Mouse (Mus musculus): ENCODE results near the gene Cracr2b. TPM values are rescaled to one million over a fixed set of nuclear protein-coding genes. Genes with fewer than 3 reads are reported as not detected.
A peak's percentile ranks its signal among the peaks of the same experiment; 100 is the strongest.

Gene Cracr2b
- polyA plus RNA-seq, 1 experiment from 2014 or later = 4.1 TPM

DNA sequence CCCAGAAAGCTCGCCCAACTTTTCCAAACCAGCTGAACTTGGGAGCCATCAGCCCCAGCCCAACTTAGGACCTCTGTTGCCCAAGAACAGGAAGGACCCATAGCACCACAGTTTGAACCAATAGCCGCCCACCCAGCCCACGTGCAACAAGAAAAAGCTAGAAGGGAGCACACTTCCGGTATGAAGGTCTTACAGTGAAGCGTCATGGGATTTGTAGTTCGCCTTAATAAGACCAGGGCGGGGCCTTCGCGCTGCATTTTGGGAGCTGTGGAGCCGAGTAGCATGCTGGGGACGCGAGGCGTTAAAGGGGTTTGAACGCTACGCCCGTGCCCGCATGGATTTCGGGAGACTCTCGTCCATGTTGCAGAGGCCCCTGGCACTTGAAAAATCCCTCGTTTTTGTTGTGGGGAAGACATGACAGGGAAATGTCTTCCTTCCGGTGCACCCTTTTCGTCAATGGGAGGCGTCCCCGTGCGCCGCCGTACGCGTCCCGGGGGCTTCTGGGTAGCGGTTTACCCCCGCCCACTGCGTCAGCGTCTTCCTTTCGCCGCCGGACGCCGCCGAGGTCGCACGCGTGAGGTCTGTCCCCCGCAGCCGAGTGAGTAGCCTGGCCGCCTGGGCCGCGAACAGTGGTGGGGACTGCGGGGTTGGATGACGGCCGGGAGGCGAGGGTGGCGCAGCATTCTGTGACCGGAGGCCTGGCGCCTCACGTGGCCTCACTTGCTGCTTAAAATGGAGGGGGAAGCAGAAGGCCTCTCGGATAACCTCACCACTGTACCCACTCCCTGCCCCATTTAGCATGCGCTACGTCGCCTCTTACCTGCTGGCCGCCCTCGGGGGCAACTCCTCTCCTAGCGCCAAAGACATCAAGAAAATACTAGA, 13.5 kb upstream of the Cracr2b start, which contains the start of gene Rplp2:
Gene Rplp2 (plus strand): TSS at position 261 of the 882 bp plus-strand sequence.
- WGBS = under 1% methylated on average over 63 of the region's 63 CpGs
- H3K4me3 ChIP-seq = peak within 1 kb of the TSS; percentile 83

DNA sequence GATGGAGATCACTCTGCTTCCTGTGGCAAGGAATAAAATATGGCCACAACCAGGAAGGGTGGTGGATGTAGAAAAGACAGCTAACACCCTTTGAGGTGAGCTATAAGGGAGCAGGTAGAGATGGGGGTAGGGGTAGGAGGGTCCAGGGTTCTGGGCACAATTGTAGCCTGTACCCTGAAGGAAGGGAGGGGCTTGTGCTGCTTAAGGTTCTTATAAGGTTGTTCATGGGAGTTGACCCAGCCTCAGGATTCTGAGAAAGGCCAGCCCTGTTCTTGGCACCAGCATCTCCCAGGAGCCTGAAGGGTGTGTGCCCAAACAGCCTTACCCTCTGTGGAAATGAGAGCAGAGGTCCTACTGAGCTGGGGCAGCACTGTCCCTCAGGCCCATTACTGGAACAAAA, 9.0 kb upstream of the Cracr2b start:
- Histone ChIP-seq H3K4me3 (no peak overlapping the region), H3K4me1 (peaks cover 45% of the 10 kb centered on the region), H3K27me3 (ENCODE audit: low read depth, poor library complexity, severe bottlenecking) (peaks cover 9% of the 10 kb centered on the region), H3K9me3 (replicated peaks) (no peaks in the 10 kb centered on the region), H3K27ac (replicated peaks) (no peak overlapping the region), H3K36me3 (peaks cover 43% of the 10 kb centered on the region)
- no peak for DNase-seq (ENCODE audit: low spot score)

More for the DNA sequence above, 13.5 kb upstream of the Cracr2b start, which contains the start of gene Rplp2:
- H3K27ac ChIP-seq (replicated peaks) = peak within 1 kb of the TSS; percentile 94
- no peaks in the 10 kb centered on the region for H3K9me3 ChIP-seq (replicated peaks)
- DNase-seq (ENCODE audit: low spot score) = peak; percentile 95
- peaks cover 48% of the 10 kb centered on the region for H3K4me1 ChIP-seq
- H3K36me3 ChIP-seq = peaks cover 44% of the 10 kb centered on the region
- H3K27me3 ChIP-seq (ENCODE audit: low read depth, poor library complexity, severe bottlenecking) = no peaks in the 10 kb centered on the region

DNA sequence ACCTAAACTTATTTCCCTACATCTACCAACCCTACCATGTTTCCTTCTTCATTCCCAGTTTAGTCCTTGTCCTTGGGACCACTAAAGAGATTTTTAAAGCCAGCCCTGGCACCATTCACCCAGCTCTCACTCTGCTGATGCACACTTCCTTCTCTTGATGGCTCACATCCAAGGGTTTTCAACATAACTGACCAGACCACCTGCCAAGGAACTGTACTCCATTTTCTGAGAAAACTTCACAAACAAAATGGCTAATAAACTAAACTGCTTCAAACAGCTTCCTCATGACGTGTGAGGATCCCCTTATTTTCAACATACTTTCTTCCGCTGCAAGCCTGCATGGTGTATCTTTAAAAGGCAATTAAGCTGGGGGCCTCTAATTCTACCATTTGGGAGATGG, 7.3 kb upstream of the Cracr2b start:
- Histone ChIP-seq H3K36me3 (peaks cover 39% of the 10 kb centered on the region), H3K9me3 (replicated peaks) (no peaks in the 10 kb centered on the region), H3K27ac (replicated peaks) (no peak overlapping the region), H3K27me3 (ENCODE audit: low read depth, poor library complexity, severe bottlenecking) (peaks cover 19% of the 10 kb centered on the region), H3K4me3 (no peak overlapping the region), H3K4me1 (peaks cover 41% of the 10 kb centered on the region)
- 86% methylated on average over 2 of the region's 2 CpGs for WGBS
- DNase-seq (ENCODE audit: low spot score) = no peak

DNA sequence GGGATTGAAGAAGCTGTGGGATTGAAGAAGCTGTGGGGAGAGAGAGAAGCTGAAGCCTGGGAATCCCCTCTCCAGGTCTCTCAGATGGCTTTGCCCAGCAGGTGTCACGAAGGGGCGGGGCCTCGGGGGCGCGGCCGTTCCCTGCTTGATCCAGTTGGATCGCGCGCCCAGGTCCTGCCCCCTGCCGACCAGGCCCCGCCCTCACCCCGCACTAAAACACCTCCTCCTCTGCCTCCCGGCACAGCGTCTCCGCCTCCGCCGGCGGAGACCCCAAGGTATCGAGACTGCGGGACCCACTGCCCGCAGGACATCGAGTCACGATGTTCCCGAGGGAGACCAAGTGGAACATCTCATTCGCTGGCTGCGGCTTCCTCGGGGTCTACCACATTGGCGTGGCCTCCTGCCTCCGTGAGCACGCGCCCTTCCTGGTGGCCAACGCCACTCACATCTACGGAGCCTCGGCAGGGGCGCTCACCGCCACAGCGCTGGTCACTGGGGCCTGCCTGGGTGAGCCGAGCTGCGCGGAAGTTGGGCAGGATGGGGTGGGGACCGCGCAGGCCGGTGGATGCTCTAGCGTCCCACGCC, 5.8 kb upstream of the Cracr2b start, which contains the start of gene Pnpla2:
Gene Pnpla2 (plus strand): TSS at position 232 of the 585 bp plus-strand sequence.
- peaks cover 36% of the 10 kb centered on the region for H3K36me3 ChIP-seq
- peak within 1 kb of the TSS; percentile 76 for H3K4me3 ChIP-seq
- DNase-seq (ENCODE audit: low spot score) = peak; percentile 90
- peaks cover 32% of the 10 kb centered on the region for H3K27me3 ChIP-seq (ENCODE audit: low read depth, poor library complexity, severe bottlenecking)
- H3K4me1 ChIP-seq = peaks cover 33% of the 10 kb centered on the region
- no peaks in the 10 kb centered on the region for H3K9me3 ChIP-seq (replicated peaks)
- peak within 1 kb of the TSS; percentile 82 for H3K27ac ChIP-seq (replicated peaks)
- under 1% methylated on average over 45 of the region's 45 CpGs for WGBS

DNA sequence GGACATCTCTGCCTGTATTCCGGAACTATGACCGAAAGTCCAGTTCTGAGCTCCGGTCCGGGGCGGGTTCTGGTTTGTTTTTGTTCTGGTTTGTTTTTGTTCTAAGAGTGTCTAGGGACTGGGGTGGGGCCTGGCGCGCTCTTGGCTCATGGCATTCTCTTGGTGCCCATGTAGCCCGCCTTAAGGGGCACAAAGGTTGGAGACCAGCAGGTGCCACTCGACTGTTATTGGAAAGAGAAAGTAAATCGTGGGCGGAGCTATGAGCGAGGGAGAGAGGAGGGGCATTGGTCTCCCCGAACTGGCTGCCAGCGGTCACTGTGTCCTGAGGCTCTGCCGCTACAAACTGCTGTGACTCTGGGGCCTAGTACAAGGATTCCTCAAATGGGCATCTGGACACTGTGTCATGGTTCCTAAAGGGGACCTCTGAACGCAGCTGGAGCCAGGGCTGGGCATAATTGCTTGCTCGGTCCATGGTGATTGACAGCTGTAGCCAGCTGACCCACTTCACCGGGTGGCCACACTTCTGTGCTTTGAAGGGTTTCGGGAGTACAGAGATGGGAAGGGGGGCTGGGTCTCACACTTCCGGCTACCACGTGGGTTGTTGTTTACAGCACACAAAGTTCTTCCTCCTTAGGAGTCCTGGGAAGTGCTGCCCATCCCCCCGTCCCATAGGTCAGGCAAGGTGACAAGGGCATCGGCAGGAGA, 5.1 kb upstream of the Cracr2b start:
- peak overlapping the region; percentile 82 for H3K27ac ChIP-seq (replicated peaks)
- no peaks in the 10 kb centered on the region for H3K9me3 ChIP-seq (replicated peaks)
- peaks cover 39% of the 10 kb centered on the region for H3K27me3 ChIP-seq (ENCODE audit: low read depth, poor library complexity, severe bottlenecking)
- peaks cover 29% of the 10 kb centered on the region for H3K36me3 ChIP-seq
- 1% methylated on average over 23 of the region's 23 CpGs for WGBS
- H3K4me3 ChIP-seq = peak overlapping the region; percentile 76
- peak; percentile 57 for DNase-seq (ENCODE audit: low spot score)
- peaks cover 32% of the 10 kb centered on the region for H3K4me1 ChIP-seq

DNA sequence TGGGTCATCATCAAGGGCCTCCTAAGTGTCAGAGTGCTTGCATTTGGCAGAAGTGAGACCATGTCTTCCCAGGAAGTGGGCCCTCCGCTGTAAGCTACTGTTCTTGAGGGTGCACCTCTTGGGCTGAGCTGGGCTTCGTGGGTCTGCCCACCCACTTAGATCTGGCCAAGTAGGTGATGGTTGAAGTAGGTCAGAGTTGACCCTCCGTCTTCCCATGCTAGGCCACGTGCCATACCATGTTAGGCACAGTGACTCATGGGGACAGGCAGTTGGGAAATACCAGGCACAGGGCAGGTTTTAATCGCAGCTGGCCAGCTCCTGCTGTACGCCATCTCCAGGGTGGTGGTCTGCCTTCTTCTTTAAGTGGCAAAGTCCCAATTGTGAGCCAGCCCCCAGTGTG, 4.2 kb upstream of the Cracr2b start:
- peaks cover 36% of the 10 kb centered on the region for H3K4me1 ChIP-seq

DNA sequence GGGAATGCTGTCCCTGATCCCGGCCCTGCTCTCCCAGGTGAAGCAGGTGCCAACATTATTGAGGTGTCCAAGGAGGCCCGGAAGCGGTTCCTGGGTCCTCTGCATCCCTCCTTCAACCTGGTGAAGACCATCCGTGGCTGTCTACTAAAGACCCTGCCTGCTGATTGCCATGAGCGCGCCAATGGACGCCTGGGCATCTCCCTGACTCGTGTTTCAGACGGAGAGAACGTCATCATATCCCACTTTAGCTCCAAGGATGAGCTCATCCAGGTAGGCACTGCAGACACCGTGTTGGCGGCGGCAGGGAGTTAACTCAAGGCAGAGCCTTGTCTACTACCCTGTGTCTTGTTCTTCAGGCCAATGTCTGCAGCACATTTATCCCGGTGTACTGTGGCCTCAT, 3.7 kb upstream of the Cracr2b start:
- no peaks in the 10 kb centered on the region for H3K9me3 ChIP-seq (replicated peaks)
- no peak overlapping the region for H3K27ac ChIP-seq (replicated peaks)
- peaks cover 41% of the 10 kb centered on the region for H3K4me1 ChIP-seq
- no peak overlapping the region for H3K4me3 ChIP-seq
- 95% methylated on average over 14 of the region's 14 CpGs for WGBS
- H3K36me3 ChIP-seq = peaks cover 14% of the 10 kb centered on the region
- DNase-seq (ENCODE audit: low spot score) = no peak
- peaks cover 54% of the 10 kb centered on the region for H3K27me3 ChIP-seq (ENCODE audit: low read depth, poor library complexity, severe bottlenecking)

More for the DNA sequence above, 4.2 kb upstream of the Cracr2b start:
- Histone ChIP-seq H3K27ac (replicated peaks) (no peak overlapping the region), H3K27me3 (ENCODE audit: low read depth, poor library complexity, severe bottlenecking) (peaks cover 49% of the 10 kb centered on the region), H3K9me3 (replicated peaks) (no peaks in the 10 kb centered on the region), H3K4me3 (peak overlapping the region; percentile 76; the same call in 1 of the 2 replicates), H3K36me3 (peaks cover 19% of the 10 kb centered on the region)
- no peak for DNase-seq (ENCODE audit: low spot score)
- WGBS = 95% methylated on average over 6 of the region's 6 CpGs

DNA sequence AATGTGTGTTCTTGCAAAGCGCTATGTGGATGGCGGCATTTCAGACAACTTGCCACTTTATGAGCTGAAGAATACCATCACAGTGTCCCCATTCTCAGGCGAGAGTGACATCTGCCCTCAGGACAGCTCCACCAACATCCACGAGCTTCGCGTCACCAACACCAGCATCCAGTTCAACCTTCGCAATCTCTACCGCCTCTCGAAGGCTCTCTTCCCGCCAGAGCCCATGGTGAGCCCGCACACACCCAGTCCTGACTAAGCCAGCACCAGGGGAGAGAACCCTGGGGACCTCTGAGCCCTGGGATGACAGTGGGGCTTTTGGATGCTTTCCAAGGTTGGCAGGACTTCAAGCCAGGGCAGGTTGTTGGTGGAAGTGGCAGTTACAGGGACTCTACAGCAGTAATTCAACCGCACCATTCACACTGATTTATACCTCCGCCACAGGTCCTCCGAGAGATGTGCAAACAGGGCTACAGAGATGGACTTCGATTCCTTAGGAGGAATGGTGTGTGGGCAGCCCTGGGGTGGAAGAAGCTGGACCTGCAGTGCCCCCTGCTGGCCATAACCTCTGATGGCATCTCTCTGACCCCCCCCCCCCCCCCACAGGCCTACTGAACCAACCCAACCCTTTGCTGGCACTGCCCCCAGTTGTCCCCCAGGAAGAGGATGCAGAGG, 2.8 kb upstream of the Cracr2b start:
- Histone ChIP-seq H3K36me3 (peaks cover 12% of the 10 kb centered on the region), H3K4me3 (no peak overlapping the region), H3K9me3 (replicated peaks) (no peaks in the 10 kb centered on the region), H3K27me3 (ENCODE audit: low read depth, poor library complexity, severe bottlenecking) (peaks cover 63% of the 10 kb centered on the region), H3K4me1 (peaks cover 44% of the 10 kb centered on the region), H3K27ac (replicated peaks) (no peak overlapping the region)
- DNase-seq (ENCODE audit: low spot score) = peak; percentile 55
- WGBS = 80% methylated on average over 15 of the region's 15 CpGs

DNA sequence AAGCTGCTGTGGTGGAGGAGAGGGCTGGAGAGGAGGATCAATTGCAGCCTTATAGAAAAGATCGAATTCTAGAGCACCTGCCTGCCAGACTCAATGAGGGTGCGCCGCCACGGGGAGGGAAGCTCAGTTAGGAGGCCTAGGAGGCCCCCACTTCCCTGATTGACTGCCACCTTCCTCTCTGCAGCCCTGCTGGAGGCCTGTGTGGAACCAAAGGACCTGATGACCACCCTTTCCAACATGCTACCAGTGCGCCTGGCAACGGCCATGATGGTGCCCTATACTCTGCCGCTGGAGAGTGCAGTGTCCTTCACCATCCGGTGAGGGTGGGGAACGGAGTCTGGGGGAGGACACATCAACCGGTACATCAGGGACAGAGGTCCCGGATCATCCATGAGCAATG, 2.2 kb upstream of the Cracr2b start:
- WGBS = 93% methylated on average over 11 of the region's 11 CpGs
- no peak for DNase-seq (ENCODE audit: low spot score)
- peaks cover 44% of the 10 kb centered on the region for H3K4me1 ChIP-seq
- H3K4me3 ChIP-seq = no peak overlapping the region
- no peak overlapping the region for H3K27ac ChIP-seq (replicated peaks)
- H3K9me3 ChIP-seq (replicated peaks) = no peaks in the 10 kb centered on the region
- H3K36me3 ChIP-seq = peaks cover 12% of the 10 kb centered on the region
- peaks cover 68% of the 10 kb centered on the region for H3K27me3 ChIP-seq (ENCODE audit: low read depth, poor library complexity, severe bottlenecking)

DNA sequence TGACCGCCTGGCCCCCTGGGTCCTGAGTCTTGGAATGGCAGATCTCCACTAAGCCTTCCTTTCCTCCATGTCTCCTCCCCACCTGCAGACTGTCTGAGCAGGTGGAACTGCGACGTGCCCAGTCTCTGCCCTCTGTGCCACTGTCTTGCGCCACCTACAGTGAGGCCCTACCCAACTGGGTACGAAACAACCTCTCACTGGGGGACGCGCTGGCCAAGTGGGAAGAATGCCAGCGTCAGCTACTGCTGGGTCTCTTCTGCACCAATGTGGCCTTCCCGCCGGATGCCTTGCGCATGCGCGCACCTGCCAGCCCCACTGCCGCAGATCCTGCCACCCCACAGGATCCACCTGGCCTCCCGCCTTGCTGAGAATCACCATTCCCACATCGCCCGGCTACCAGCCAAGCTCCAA, 1.6 kb upstream of the Cracr2b start:
- 89% methylated on average over 17 of the region's 17 CpGs for WGBS
- Histone ChIP-seq H3K27ac (replicated peaks) (no peak overlapping the region), H3K36me3 (peaks cover 12% of the 10 kb centered on the region), H3K9me3 (replicated peaks) (no peaks in the 10 kb centered on the region), H3K4me1 (peaks cover 44% of the 10 kb centered on the region), H3K4me3 (no peak overlapping the region), H3K27me3 (ENCODE audit: low read depth, poor library complexity, severe bottlenecking) (peaks cover 75% of the 10 kb centered on the region)
- no peak for DNase-seq (ENCODE audit: low spot score)

DNA sequence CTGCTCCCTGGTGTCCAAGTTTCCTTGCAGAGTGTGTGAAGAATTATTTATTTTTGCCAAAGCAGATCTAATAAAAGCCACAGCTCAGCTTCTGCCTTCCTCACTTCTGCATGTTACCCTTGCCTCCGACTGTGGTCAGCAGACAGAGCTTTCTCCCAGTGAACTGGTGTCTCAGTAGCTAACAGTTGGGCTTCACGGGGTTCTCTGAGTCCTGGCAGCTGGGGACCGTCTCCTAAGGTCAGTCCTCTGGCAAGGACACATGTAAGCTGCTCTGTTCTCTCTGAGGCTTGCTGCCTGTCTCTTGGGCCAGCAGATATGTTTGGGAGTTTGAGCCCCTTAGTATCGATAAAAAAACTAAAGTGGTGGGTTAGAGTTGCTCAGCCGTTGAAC, 898 bp upstream of the Cracr2b start:
- Histone ChIP-seq H3K27me3 (ENCODE audit: low read depth, poor library complexity, severe bottlenecking) (peaks cover 81% of the 10 kb centered on the region), H3K4me1 (peaks cover 44% of the 10 kb centered on the region)
- WGBS = 76% methylated on average over 5 of the region's 5 CpGs

More for the DNA sequence above, 898 bp upstream of the Cracr2b start:
- H3K4me3 ChIP-seq = no peak overlapping the region
- H3K27ac ChIP-seq (replicated peaks) = no peak overlapping the region
- no peaks in the 10 kb centered on the region for H3K9me3 ChIP-seq (replicated peaks)
- no peak for DNase-seq (ENCODE audit: low spot score)
- H3K36me3 ChIP-seq = peaks cover 12% of the 10 kb centered on the region

All from midbrain, embryonic 10.5 days (tissue).